Mouse (Mus musculus) MEL (cell line): ENCODE results near the gene Sinhcaf. TPM values are rescaled to one million over a fixed set of nuclear protein-coding genes. Genes with fewer than 3 reads are reported as not detected.

Experiments
- DNase-seq: peaks from one replicate; pipeline ENCODE4 v3.0.0; 2011; ENCODE audit warnings: low read depth, low spot score
- H3K27ac ChIP-seq: 2 replicates; pipeline ENCODE4 v1.5.1; 2012; ENCODE audit warnings: low read depth, mild to moderate bottlenecking, control low read depth, low read length, moderate library complexity; ENCODE audit not compliant: control insufficient read depth
- H3K27me3 ChIP-seq, 2 experiments: fragments of 150-350 bp in 1 of 2; sonication (generic) in 1 of 2; 2 replicates each; pipeline ENCODE4 v1.6.1; 2012; ENCODE audit warnings: low read length in 2 of 2, mild to moderate bottlenecking in 2 of 2, improper control_type of control experiment in 1 of 2, moderate library complexity in 1 of 2; ENCODE audit not compliant: insufficient read depth in 2 of 2, control insufficient read depth in 1 of 2
- H3K36me3 ChIP-seq, 2 experiments: 2 replicates each; pipeline ENCODE4 v1.6.1; 2012 to 2014; ENCODE audit warnings: low read length in 2 of 2, improper control_type of control experiment in 1 of 2, inconsistent platforms in 1 of 2, mild to moderate bottlenecking in 1 of 2; ENCODE audit not compliant: insufficient read depth in 2 of 2, control insufficient read depth in 1 of 2
- H3K4me1 ChIP-seq, 2 experiments: fragments of 150-350 bp in 1 of 2; sonication (generic) in 1 of 2; 2 replicates each; pipeline ENCODE4 v1.6.1; 2012; ENCODE audit warnings: low read length in 2 of 2, improper control_type of control experiment in 1 of 2, mild to moderate bottlenecking in 1 of 2; ENCODE audit not compliant: insufficient read depth in 2 of 2, control insufficient read depth in 1 of 2
- H3K4me3 ChIP-seq, 2 experiments: fragments of 150-350 bp in 1 of 2; sonication (generic) in 1 of 2; 2 replicates each; pipeline ENCODE4 v1.5.1; 2012; ENCODE audit warnings: low read depth in 2 of 2, low read length in 2 of 2, mild to moderate bottlenecking in 2 of 2, moderate library complexity in 2 of 2, control low read depth in 1 of 2, improper control_type of control experiment in 1 of 2; ENCODE audit not compliant: control insufficient read depth in 1 of 2, insufficient read depth in 1 of 2
- H3K79me2 ChIP-seq: 2 replicates; pipeline ENCODE4 v1.6.1; 2012; ENCODE audit warnings: mild to moderate bottlenecking, low read length, moderate library complexity; ENCODE audit not compliant: control insufficient read depth, poor library complexity, insufficient read depth
- H3K9ac ChIP-seq: 2 replicates; pipeline ENCODE4 v1.6.1; 2012; ENCODE audit warnings: low read depth, mild to moderate bottlenecking, control low read depth, low read length, moderate library complexity; ENCODE audit not compliant: control insufficient read depth, poor library complexity, severe bottlenecking
- H3K9me3 ChIP-seq: fragments of 150-350 bp; sonication (generic); replicated peaks from 2 replicates; pipeline ENCODE4 v1.6.1; 2012; ENCODE audit warnings: mild to moderate bottlenecking, low read length, improper control_type of control experiment, moderate library complexity; ENCODE audit not compliant: insufficient read depth
- CHD2 ChIP-seq: IDR thresholded peaks from 2 replicates; pipeline ENCODE4 v1.6.1; 2011; ENCODE audit warnings: low read length, improper control_type of control experiment
- CTCF ChIP-seq, 3 experiments: IDR thresholded peaks in 2 of 3; conservative IDR thresholded peaks in 1 of 3; 2 replicates each; pipeline ENCODE4 v1.5.1; 2011 to 2012; ENCODE audit warnings: low read length in 3 of 3, low read depth in 2 of 3, mild to moderate bottlenecking in 2 of 3, improper control_type of control experiment in 1 of 3, inconsistent platforms in 1 of 3, mixed read lengths in 1 of 3, moderate library complexity in 1 of 3; ENCODE audit not compliant: control insufficient read depth in 1 of 3, insufficient read depth in 1 of 3, poor library complexity in 1 of 3, severe bottlenecking in 1 of 3
- E2F4 ChIP-seq: IDR thresholded peaks from 2 replicates; pipeline ENCODE4 v1.6.1; 2011; ENCODE audit warnings: low read depth, low read length, improper control_type of control experiment, borderline replicate concordance
- ELF1 ChIP-seq: IDR thresholded peaks from 2 replicates; pipeline ENCODE4 v1.6.1; 2014; ENCODE audit warnings: low read depth, mild to moderate bottlenecking, inconsistent platforms, low read length, improper control_type of control experiment, moderate library complexity
- EP300 ChIP-seq, 2 experiments: IDR thresholded peaks; 2 replicates each; pipeline ENCODE4 v1.6.1; 2011; ENCODE audit warnings: improper control_type of control experiment in 2 of 2, low read length in 2 of 2, low read depth in 1 of 2, mild to moderate bottlenecking in 1 of 2
- ETS1 ChIP-seq: IDR thresholded peaks from 2 replicates; pipeline ENCODE4 v1.6.1; 2012; ENCODE audit warnings: low read depth, mild to moderate bottlenecking, inconsistent platforms, low read length, improper control_type of control experiment, moderate library complexity
- GABPA ChIP-seq: IDR thresholded peaks from 2 replicates; pipeline ENCODE4 v1.6.1; 2012; ENCODE audit warnings: low read depth, mild to moderate bottlenecking, inconsistent platforms, low read length, improper control_type of control experiment, moderate library complexity
- GATA1 ChIP-seq: IDR thresholded peaks from 2 replicates; pipeline ENCODE4 v1.6.1; 2011; ENCODE audit warnings: low read depth, low read length, improper control_type of control experiment
- HCFC1 ChIP-seq: IDR thresholded peaks from 2 replicates; pipeline ENCODE4 v1.6.1; 2012; ENCODE audit warnings: low read depth, mild to moderate bottlenecking, inconsistent platforms, low read length, improper control_type of control experiment, moderate library complexity
- JUND ChIP-seq: IDR thresholded peaks from 2 replicates; pipeline ENCODE4 v1.6.1; 2011; ENCODE audit warnings: low read depth, mild to moderate bottlenecking, improper control_type of control experiment, low read length
- KAT2A ChIP-seq: conservative IDR thresholded peaks from 2 replicates; pipeline ENCODE4 v1.6.1; 2012; ENCODE audit warnings: low read depth, low read length, improper control_type of control experiment, inconsistent platforms
- MAFK ChIP-seq: IDR thresholded peaks from 2 replicates; pipeline ENCODE4 v1.6.1; 2011; ENCODE audit warnings: low read depth, mild to moderate bottlenecking, low read length, improper control_type of control experiment, borderline replicate concordance
- MAZ ChIP-seq: IDR thresholded peaks from 2 replicates; pipeline ENCODE4 v1.6.1; 2012; ENCODE audit warnings: low read depth, mild to moderate bottlenecking, inconsistent platforms, low read length, improper control_type of control experiment
- MEF2A ChIP-seq: IDR thresholded peaks from 2 replicates; pipeline ENCODE4 v1.6.1; 2014; ENCODE audit warnings: low read depth, mild to moderate bottlenecking, inconsistent platforms, low read length, improper control_type of control experiment; ENCODE audit not compliant: poor library complexity, insufficient replicate concordance, severe bottlenecking; ENCODE audit errors: extremely low read depth
- MXI1 ChIP-seq: IDR thresholded peaks from 2 replicates; pipeline ENCODE4 v1.6.1; 2011; ENCODE audit warnings: mild to moderate bottlenecking, low read depth, low read length, improper control_type of control experiment
- MYB ChIP-seq: IDR thresholded peaks from 2 replicates; pipeline ENCODE4 v1.6.1; 2011; ENCODE audit warnings: mild to moderate bottlenecking, low read depth, low read length, improper control_type of control experiment
- MYC ChIP-seq: IDR thresholded peaks from 2 replicates; pipeline ENCODE4 v1.6.1; 2011; ENCODE audit warnings: low read depth, mild to moderate bottlenecking, low read length, improper control_type of control experiment, moderate library complexity
- NELFE ChIP-seq: IDR thresholded peaks from 2 replicates; pipeline ENCODE4 v1.6.1; 2011; ENCODE audit warnings: low read depth, low read length, improper control_type of control experiment
- NRF1 ChIP-seq: IDR thresholded peaks from 2 replicates; pipeline ENCODE4 v1.6.1; 2014; ENCODE audit warnings: low read depth, mild to moderate bottlenecking, inconsistent platforms, low read length, improper control_type of control experiment, moderate library complexity; ENCODE audit not compliant: poor library complexity, insufficient read depth, severe bottlenecking
- SIN3A ChIP-seq: IDR thresholded peaks from 2 replicates; pipeline ENCODE4 v1.6.1; 2012; ENCODE audit warnings: low read length, improper control_type of control experiment, inconsistent platforms
- TAL1 ChIP-seq: IDR thresholded peaks from 2 replicates; pipeline ENCODE4 v1.6.1; 2012; ENCODE audit warnings: mild to moderate bottlenecking, inconsistent platforms, low read length, moderate library complexity, mixed read lengths
- USF1 ChIP-seq: IDR thresholded peaks from 2 replicates; pipeline ENCODE4 v1.6.1; 2014; ENCODE audit warnings: low read depth, mild to moderate bottlenecking, inconsistent platforms, low read length, improper control_type of control experiment, moderate library complexity
- USF2 ChIP-seq, 2 experiments: IDR thresholded peaks; 2 replicates each; pipeline ENCODE4 v1.6.1; 2011 to 2012; ENCODE audit warnings: improper control_type of control experiment in 2 of 2, low read length in 2 of 2, borderline replicate concordance in 1 of 2, inconsistent platforms in 1 of 2, low read depth in 1 of 2, mild to moderate bottlenecking in 1 of 2; ENCODE audit not compliant: insufficient read depth in 1 of 2
- ZKSCAN1 ChIP-seq: IDR thresholded peaks from 2 replicates; pipeline ENCODE4 v1.6.1; 2012; ENCODE audit warnings: low read depth, mild to moderate bottlenecking, inconsistent platforms, low read length, improper control_type of control experiment, moderate library complexity
- polyA plus RNA-seq, 2 experiments: library from polyadenylated mRNA; stranded (reverse) in 1 of 2; unstranded in 1 of 2; fragments of >175 nt in 1 of 2; fragments of >200 nt in 1 of 2; gene quantifications; 2 replicates each; pipeline versions ENCODE4 v1.2.1 to v1.2.4; 2012; ENCODE audit warnings: low replicate concordance in 2 of 2, low read depth in 1 of 2; ENCODE audit not compliant: insufficient read length in 2 of 2, insufficient read depth in 1 of 2, missing spikeins in 1 of 2
- total RNA-seq: library from RNA; depleted of rRNA; stranded (reverse); fragments of 300-350 nt; gene quantifications from 2 replicates; pipeline ENCODE4 v1.2.3, GENCODE M21; 2012

Sinhcaf gene
- total and polyA plus RNA-seq, 3 experiments = 34.7 to 59.7 (median 54.4) TPM

DNA sequence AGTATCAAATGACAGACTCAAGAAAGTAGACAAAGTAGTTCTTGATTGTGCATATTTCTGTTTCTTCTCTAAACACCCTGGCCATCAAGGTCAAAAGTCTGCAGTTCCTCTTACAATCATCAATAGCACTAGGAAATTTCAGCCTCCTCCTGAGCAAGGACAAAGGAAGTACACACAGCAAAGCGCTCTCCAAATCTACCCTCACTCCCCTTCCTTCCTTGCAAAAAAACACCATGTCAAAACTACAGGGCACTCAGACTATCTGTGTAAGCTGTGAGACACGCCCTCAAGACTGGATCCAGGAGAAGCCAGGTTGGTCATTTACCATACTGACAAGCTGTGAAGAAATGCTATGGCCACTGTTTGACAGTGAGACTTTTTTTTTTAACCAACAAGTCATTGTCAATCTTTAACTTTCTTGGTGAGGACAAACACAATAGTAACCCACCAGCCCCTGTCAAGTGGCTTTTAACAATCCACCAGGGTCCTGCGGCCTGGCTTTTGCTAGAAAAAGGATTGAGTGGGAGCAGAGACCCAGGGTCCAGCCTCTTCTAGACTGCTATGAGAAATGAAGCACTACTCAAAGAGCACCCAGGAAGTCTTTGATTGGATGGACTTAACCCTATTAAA is 11.2 kb downstream of the Sinhcaf start:
- H3K4me3 ChIP-seq = no peak overlapping the region
- H3K27me3 ChIP-seq = no peaks in the 10 kb centered on the region
- TF ChIP-seq MEF2A (no peak), MXI1 (no peak), GABPA (no peak), MAFK (no peak), ZKSCAN1 (no peak), E2F4 (no peak)
- no peaks in the 10 kb centered on the region for H3K4me1 ChIP-seq
- peaks cover 13 to 16% of the 10 kb centered on the region in 2 experiments for H3K36me3 ChIP-seq
- H3K27ac ChIP-seq = no peak overlapping the region
- DNase-seq = no peak
- no peaks in the 10 kb centered on the region for H3K9me3 ChIP-seq
- H3K79me2 ChIP-seq = peaks cover 45% of the 10 kb centered on the region
- H3K9ac ChIP-seq = no peak overlapping the region

DNA sequence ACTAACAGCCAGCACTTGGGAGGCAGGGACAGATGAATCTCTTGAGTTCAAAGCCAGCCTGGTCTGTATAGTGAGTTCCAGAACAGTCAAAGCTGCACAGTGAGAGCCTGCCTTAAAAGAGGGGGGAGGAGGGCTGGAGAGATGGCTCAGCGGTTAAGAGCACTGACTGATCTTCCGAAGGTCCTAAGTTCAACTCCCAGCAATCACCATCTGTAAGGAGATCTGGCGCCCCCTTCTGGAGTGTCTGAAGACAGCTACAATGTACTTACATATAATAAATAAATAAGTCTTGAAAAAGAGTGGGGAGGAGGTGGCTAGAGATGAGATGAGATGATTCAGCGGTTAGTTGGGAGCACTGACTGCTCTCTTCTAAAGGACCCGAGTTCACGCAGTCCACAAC is 15.0 kb downstream of the Sinhcaf start:
- Histone ChIP-seq H3K36me3 (peaks cover 0 to 38% of the 10 kb centered on the region in 2 experiments; a peak in 2 of 4 replicates), H3K79me2 (peaks cover 22% of the 10 kb centered on the region)
- DNase-seq = peak; percentile 62

GRCm38 (mm10) chr6:148918841-148919398 is 27.3 kb downstream of the Sinhcaf start:
- no peak for DNase-seq
- H3K4me1 ChIP-seq = no peaks in the 10 kb centered on the region
- H3K27me3 ChIP-seq = no peaks in the 10 kb centered on the region
- H3K27ac ChIP-seq = no peak overlapping the region
- no peak overlapping the region for H3K4me3 ChIP-seq
- TF ChIP-seq NRF1 (no peak), HCFC1 (no peak), TAL1 (no peak), E2F4 (no peak), KAT2A (no peak), MYB (no peak), USF1 (no peak), SIN3A (no peak), GABPA (no peak), MEF2A (no peak), ZKSCAN1 (no peak), CHD2 (no peak), NELFE (no peak), MAZ (no peak), GATA1 (no peak), ELF1 (no peak), ETS1 (no peak), MYC (no peak), USF2 (IDR thresholded peaks at IDR 0.05; ENCODE audit: borderline replicate concordance in 1 of 2, insufficient read depth in 1 of 2, low read depth in 1 of 2, low read length in 2 of 2) (no peak)
- H3K36me3 ChIP-seq = peaks cover 0 to 15% of the 10 kb centered on the region in 2 experiments; a peak in 3 of 4 replicates
- no peak overlapping the region for H3K9ac ChIP-seq
- no peaks in the 10 kb centered on the region for H3K79me2 ChIP-seq
- H3K9me3 ChIP-seq = no peaks in the 10 kb centered on the region

More for the DNA sequence above, 15.0 kb downstream of the Sinhcaf start:
- Histone ChIP-seq H3K9ac (no peak overlapping the region), H3K27me3 (no peaks in the 10 kb centered on the region), H3K27ac (no peak overlapping the region), H3K9me3 (no peaks in the 10 kb centered on the region), H3K4me3 (no peak overlapping the region), H3K4me1 (no peaks in the 10 kb centered on the region)
- TF ChIP-seq JUND (no peak), MEF2A (no peak), GATA1 (no peak), EP300 (IDR thresholded peaks at IDR 0.05; ENCODE audit: low read depth in 1 of 2, low read length in 2 of 2) (no peak), CTCF (IDR thresholded peaks at IDR 0.05 in 2 of 3, conservative IDR thresholded peaks at IDR 0.05 in 1 of 3; ENCODE audit: control insufficient read depth in 1 of 3, insufficient read depth in 1 of 3, low read depth in 2 of 3, low read length in 3 of 3, poor library complexity in 1 of 3, severe bottlenecking in 1 of 3) (peak; percentile 38 to 53 (median 49))
